Mouse (Mus musculus) kidney, adult 8-10 months (tissue): Measurements from ENCODE around the gene Xpr1.
A peak's percentile ranks its signal among the peaks of the same experiment; 100 is the strongest.

Experiments used
- DNase-seq, 2 experiments: peaks; one replicate each; pipeline ENCODE4 v3.0.0; 2022

Xpr1 gene

DNA sequence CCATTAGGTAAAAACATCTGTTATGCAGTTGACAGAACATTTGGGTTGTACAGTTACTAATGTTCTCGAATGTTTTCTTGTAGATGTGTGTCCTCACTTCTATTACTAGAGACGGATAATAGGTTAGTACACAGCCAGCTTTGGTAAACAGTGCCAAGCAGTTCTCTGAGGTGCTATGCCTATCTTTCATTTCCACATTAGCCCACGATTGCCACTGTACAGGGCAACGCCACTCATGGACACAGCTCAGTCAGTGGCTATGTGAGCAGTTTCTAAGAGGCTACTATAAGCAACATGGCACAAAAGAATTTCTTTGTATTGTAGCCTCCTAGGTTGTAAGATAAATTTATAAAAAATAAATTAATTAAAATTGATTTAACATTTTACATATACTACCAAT, 97.7 kb downstream of the Xpr1 start:
- no peak for DNase-seq

DNA sequence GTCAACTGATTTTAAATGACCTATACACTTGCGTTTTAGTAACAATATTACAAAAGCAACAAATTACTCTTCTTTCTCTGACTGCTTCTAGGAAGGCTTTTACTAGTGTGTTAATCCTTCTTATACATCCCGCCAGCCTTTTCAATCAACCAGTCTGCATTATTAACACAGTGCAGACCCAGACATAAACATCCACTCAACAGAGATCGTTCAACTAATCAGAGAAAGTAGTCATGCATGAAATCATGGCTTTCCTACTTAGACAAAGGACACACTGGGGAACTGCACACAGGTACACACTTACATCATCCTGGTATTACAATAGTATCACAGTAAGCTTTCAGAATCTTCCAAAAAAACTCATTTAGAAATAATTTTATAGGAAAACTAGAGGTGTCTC, 105.5 kb downstream of the Xpr1 start:
- no peak for DNase-seq

DNA sequence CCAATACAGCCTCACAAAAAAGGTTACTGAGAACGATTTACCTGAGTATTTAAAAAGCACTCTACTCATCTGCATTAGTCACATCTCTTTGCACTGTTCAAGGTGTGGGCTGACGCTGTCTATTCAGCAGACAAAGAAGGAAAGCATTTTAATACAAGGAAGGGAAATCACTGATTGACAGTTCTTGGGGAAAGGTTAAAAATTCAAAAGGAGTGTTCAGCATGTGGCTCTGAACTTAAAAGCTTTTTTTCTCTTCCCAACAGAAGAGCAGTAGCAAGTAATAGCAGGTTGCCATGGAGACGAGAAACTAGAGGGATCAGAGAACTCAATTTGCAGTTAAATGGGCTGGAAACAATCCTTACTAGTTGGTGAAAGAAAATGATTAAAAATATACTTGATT, 110.3 kb downstream of the Xpr1 start:
- DNase-seq, result no peak

DNA sequence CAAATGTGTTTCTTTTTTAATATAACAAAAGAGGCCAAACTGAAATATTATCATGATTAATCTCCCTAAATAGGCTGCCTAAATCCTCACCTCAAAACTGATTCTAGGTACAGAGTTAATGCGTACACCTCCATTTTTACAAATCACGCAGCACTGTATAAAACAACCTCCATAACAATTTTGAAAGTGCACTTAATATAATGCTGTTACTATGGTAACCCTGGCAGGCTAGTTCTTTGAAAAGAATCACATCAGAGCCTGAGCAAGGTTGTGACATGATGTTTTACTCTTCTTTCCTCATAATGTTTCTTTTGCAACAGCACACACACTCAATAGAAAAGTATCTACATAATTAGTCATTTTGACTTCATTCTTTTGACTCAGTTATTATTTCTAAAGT, 113.8 kb downstream of the Xpr1 start:
- DNase-seq, result no peak

DNA sequence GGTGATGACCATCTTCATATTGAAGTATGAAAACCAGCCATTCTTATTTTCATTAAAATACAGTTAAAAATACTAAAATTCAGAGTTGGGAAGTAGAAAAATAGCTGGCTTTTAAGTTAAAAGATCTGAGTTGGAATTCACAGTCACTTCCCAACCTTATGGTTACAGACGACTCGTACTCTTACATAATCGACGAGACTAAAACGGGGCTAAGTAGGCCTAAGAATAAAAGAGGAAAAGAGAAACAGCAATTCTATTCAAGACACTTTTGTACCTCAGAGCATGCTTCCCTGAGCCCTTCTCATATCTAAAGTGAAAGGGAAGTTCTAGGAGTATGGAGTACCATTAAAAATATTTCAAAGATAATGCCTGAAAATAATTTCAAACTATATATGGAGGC, 119.6 kb downstream of the Xpr1 start:
- no peak for DNase-seq

DNA sequence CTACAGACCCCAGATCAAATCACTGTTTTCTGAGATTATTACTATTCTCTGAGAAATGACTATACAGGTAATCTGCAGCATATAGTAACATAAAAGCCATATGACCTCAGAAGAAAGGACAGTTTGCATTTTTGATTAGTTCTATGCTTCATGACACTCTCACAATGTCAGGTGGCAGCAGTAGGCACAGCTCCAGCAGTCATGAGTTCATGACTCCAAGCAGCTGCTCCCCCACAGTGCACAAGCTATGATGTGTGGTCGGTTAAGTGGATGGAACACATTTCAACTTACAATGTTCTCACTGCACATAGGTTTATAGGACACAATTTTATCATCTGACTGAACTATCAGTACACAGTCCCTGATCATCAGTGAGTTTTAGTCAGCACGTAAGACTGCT, 120.0 kb downstream of the Xpr1 start:
- DNase-seq, result no peak

DNA sequence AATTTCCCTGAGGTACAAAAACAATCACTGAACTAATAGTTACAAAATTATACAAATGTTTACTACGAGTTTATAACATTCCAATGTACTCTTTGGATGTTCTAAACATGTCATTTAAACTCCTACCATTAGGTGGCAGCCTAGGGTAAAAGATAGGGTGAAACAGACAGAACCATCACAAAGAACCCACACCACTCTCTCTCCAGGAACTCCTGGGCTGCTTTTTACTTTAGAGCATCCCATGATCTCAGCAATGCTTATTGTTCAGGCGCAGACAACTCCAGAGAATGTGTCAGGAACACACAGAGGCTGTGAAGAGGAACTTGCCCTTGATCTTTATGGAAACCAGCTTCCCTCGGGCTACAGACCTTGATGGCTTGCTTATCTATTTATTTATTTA, 123.8 kb downstream of the Xpr1 start:
- peak in 1 of 2 experiments; percentile 57 for DNase-seq

DNA sequence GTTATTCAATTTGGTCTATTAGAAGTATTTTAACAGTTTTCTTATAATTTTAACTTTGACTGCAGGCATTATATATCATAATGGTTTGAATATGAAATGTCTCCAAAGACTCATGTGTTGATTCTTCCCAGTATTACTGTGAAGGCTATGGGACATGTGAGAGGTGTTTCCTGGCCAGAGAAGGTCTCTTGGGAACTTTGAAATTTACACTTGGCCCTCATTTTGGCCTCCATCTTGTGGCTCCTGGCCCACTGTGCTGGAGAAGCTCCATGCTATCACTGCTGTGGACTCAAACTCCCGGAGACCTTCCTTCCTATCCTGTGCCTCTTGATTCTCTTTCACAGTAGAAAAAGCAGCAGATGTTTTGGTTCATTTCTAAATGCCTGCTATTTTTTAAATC, 127.8 kb downstream of the Xpr1 start:
- no peak for DNase-seq

DNA sequence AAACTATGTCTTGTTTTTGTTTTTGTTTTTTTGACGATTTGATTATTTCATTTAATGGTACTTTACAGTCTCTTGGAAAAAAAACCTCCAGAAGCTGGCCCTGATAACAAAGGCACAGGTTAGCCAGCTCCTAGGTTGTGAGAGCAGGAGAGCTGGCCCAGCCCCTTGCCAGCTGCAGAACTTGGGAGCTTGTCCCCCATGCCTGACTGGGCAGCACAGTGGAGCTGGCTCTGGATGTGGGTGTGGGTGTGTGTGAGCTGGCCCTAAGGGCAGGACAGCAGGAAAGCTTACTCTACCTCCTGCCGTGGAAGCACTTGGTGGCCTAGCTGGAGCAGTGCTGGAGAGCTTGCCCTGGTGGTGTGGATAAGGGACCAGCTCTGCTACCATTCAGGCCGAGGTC, 129.2 kb downstream of the Xpr1 start:
- DNase-seq, result no peak

DNA sequence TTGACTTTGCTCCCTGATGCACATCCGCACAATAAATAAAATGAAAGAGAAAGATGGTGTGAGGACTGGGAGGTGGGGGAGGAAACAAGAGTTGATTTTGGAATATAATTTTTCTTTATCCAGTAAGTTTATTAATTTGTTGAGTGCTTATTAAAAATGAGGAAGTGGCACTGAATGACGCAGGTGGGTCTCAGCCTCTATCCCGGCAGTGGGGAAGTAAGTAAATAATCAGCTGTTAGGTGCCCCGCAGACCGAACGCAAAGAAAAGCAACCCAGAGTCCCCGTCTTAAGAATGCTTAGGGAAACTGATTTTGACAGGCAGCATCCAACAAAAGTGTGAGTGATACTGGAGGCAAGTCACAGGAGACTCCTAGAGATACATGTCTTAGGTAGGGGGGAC, 133.4 kb downstream of the Xpr1 start:
- no peak for DNase-seq

DNA sequence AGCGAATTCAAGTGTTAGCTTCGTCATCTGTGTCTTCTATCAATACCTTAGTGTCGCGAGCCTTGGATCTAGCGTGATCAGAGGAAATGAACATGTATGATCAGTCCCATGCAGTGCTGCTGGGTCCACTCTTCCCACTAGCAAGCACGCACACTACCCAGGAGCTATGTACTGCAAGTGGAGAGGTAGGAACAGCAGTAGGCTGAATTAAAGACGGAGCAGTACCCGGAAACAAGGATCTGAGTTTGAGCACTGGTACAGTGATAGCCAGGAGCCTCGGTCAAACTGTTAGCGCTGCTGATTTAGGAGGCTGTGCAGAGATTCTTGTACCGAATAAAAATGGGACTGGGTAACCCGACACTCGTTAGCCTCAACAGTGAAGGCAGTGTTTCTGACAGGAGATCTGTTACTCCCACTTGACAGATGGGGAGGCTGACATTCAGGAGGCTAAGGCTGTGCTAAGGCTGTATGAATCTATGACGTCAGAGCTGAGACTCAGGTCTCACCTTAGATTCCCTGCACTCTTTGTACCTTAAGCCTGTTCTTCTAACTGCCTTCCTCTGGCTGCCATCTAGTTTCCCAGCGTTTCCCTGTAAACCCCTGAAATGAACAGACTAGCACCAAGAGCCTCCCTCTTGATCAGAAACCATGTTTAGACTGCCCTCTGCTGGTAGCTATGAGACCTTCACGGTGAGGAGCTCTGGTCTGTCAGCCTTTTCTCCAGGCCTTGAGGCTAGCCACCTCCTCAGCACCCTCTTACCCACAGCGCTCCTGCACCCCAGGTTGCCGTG, 136.0 kb downstream of the Xpr1 start:
- DNase-seq, result peak; percentile 77 to 78

DNA sequence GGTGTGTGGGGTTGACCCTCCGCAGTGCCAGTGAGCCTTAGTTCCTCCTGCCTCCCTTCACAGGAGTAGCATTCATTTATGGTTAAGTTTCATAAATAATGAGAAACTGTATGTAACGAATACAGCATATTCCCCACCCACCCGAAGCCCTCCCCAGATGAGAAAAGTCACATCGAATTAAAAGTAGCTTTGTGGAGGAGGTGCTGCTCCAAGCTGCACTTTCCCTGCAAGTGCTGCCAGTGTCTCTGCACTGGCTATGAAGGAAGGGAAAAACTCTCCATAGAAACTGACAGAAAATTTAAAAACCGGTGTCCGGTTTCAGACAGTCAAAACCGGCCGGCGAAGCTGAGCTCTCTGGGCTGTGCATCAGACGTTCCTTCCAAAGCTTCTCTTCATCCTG, 136.9 kb downstream of the Xpr1 start:
- DNase-seq, result no peak

DNA sequence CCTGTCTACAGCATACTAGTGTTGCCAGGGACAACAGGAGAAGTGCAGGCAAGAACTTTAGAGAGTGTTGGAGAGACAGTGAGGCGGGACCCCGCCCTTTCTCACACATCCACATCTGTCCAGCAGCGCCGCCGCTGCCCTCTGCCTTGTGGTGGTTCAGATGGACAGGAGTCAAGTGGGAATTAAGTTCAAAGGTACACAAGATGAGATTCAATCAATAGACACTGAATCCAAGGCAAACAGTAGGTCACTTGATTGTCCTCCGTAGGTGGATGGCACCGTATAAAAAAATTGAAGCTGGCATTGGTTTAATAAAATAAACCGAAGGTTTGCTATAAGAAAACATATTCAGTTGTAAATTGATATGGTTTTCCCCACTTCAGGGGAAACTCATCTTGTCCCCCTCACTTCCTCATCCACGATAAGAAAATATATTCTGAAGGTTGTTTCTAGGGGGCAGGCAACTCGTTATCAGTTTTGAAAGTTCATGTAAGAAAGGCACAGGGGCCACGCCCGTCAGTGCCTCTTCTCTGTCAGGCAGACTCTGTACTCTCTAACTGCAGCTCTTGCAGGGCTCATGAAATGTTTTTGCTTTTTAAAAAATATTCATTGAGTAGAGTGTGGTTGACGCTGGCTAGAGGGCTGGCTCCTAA, 140.7 kb downstream of the Xpr1 start:
- DNase-seq, result no peak

DNA sequence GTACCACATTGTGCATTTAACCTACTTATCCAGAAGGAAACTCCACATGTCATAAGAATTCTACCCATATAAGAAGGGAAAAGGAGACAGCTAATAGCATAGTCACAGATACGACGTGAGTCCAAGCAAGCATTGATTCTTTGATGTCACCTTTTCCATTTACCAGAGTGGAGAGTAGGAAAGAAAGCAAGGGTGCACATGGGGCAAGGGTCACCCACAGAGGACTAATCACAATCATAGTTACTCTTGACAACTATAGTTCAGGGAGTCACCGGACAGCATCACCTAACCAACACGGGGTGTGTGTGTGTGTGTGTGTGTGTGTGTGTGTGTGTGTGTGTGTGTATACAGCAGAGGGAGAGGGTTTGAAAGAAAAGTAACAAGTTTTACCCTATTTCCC, 141.4 kb downstream of the Xpr1 start:
- no peak for DNase-seq

DNA sequence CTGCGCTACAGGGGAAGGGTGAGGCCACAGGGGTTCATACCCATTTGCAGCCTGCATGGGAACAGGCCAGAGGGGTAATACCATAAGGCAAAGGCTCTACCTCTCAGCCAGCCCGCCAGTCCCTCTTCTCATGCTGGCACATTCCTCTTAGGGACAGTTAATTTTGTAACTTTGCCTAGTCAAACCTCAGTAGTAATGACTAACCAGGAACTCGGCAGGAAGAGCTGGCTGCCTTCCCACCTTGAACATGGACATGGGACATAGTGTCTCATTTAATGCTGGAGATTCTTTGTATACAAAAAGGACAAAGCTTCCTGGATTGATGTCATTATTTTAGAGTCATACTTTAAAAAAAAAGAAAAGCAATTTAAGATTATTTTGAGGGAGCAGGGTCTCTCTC, 142.2 kb downstream of the Xpr1 start:
- peak; percentile 89 to 91 for DNase-seq

DNA sequence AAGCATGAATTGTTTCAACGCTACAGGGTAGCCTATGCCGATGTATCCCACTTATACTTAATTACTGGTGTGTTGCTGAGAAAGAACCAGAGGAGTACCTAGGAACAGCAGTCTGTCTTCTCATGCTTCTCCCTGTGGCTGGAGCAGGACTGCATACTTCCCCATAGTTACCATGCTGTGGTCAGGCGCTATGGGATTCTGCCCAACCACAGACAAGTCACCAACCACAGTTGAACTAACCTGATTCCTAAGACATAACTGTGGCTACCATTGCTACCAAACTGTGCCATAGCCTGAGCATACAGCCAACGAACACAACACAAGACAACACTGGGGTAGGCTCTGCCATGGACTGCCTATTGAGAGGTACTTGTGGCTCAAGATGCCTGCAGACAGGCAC, 144.3 kb downstream of the Xpr1 start:
- DNase-seq, result no peak

DNA sequence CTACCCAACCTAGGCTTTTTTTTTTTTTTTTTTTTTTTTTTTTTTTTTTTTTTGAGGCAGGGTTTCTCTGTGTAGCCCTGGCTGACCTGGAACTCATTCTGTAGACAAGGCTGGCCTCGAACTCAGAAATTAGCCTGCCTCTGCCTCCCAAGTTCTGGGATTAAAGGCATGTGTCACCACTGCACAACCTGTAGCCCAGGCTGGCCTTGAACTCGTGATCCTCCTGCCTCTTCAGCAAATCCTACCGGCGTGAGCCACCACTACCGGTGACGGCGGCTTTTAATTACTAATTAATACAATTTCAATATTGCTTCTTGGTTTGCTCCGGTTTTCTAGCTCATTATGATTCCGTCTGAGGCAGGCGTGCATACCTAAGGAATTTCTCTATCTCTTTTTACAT, 154.7 kb downstream of the Xpr1 start:
- peak in 1 of 2 experiments; percentile 0 for DNase-seq

DNA sequence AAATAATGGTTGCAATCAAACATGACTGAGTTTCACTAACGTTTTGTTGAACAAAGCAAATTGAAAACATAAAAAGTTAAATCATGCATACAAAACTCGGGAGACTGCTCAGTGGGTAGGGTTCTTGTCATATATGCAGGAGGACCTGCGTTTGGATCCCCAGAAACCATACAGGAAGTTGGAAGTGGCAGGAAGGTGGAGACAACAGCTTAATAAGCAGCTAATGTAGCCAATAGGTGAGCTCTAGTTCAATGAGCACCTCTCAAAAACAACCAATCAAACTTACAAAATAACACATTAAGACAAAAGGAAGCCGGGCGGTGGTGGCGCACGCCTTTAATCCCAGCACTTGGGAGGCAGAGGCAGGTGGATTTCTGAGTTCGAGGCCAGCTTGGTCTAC, 162.9 kb downstream of the Xpr1 start:
- peak in 1 of 2 experiments; percentile 0 for DNase-seq

DNA sequence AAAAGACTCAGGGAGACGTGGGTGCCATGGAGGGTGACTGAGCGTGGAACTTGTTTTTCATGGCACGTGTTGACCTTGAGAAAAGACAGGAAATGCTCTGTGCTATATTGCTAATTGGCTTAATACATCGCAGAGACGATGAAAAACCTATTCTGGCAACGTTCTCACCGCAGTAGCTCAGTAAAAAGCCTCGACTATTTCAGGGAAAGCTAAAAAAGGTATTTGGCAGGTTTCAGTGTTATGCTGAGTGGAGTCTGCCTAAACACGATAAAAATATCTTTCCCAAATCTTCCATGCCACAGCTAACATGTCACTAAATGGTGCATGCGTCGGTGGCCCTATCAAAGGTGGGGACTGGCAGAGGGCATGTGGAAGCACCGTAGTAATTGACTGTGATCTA, 164.1 kb downstream of the Xpr1 start:
- no peak for DNase-seq

DNA sequence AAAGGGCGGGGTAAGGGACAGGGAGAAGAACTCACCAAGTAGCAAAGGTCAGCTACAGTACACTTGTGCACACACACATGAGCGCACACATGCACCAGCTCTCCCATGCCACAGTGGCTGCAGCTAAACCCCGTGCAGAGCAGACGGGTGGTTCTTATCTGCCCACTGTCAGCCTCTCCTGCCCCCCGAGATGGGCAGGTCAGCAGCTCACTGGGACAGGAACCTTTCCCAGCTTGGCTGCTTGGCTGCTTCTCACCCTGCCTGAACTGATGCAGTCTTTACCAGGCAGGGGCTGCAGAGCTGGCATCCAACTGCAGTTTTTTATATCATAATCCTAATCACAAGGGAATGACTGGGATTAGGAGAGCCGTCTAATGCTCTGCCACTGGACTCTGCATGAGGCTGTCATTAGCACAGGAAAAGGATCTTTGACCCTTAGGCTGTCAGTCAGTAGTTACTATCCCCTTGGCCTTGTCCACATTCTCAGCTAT, 164.5 kb downstream of the Xpr1 start:
- peak in 1 of 2 experiments; percentile 57 for DNase-seq

DNA sequence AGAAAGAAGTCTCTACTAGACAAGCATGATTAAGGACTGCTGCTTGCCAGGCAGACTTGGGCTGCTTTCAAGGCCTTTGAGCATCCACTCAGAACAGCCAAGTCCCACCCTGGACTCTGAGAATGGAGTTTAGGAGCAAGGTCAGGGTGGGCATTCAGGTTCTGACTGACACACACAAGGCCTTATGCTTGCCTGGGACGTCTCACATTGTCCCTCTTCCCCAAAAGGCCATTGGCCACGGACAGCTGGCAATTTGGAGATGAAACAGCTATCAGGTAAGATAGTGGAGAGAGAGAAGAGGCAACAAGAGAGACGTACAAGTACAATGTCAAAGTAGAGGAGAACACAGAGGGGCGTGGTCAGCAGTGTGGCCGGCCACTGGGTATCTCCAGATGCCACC, 165.6 kb downstream of the Xpr1 start:
- peak in 1 of 2 experiments; percentile 5 for DNase-seq

DNA sequence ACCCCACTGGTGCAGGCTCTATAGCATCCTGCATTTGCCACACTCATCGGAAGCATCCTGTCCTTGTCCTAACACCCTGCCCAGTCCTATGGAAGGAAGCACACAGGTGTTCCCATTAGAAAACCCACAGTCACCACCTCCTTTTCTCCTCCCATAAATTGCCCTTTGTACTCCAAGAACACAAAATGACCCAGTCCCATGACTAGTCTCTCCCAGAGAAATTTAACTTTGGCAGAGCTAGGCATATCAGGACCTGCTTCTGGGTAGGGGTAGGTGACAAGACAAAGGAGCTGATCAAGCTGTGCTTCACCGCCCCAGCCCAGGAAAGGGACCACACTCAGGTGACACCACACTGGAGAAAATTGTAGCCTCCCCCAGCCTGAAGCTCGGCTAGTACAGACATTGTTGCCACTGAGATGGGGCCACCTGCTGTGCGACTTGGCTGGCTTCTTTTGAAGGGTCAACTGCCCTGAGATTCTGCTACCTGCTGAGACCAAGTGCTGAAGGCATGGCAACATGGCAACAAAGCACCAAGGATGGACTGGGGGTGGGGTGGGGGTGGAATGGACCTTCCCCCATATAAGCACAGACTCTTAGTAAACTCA, 166.6 kb downstream of the Xpr1 start:
- DNase-seq, result peak; percentile 65 to 81

DNA sequence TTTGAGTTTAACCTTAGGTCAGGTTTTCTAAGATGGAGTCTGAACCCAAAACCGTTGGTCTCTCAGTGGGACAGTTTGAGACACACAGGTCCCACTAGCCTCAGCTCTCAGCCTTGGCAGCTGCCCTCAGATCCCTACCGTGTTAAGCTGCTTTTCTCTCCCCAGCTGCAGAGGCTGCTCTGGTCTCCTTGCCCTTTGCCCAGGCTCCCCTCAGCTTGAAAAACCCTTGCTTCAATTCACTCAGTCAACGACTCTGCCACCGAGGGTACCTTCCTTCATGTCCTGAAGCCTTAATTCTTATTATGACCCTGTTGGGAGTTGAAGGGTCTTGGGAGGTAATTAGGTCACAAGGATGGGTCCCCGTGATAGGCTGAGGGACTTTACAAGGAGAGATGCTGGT, 167.3 kb downstream of the Xpr1 start:
- peak in 1 of 2 experiments; percentile 63 for DNase-seq

DNA sequence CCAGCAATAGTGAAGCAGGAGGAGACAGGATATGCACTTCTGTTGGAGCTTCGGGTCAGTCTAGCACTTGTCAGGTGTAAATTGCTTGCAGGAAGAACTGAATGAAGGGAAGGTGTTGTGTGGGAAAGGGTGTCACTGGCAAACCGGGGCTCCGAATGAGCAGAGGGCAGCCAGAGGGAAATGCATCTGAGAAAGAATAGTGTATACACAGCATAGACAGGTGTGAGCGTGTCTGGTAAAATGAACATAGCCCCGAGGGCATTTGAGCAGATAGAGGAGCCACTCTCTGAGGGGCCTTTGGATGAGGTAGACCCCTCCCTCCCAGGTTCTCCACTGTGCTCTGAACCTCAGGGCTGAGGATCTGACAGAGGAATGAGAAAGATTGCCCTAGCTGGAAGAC, 169.2 kb downstream of the Xpr1 start:
- DNase-seq, result no peak
